Mouse (Mus musculus) liver, adult 2 months (tissue): ENCODE data around the gene Metap1. TPM values are rescaled to one million over a fixed set of nuclear protein-coding genes. Genes with fewer than 3 reads are reported as not detected.

Experiments used
- DNase-seq: peaks from one replicate; pipeline ENCODE4 v3.0.0-alpha.2; 2011; ENCODE audit warnings: low read depth, low spot score; ENCODE audit errors: extremely low read depth
- H3K27ac ChIP-seq: fragments of 200-500 bp; replicated peaks from 2 replicates; pipeline ENCODE4 v1.5.1; 2012; ENCODE audit warnings: low read depth, mild to moderate bottlenecking, control low read depth, inconsistent platforms, low read length; ENCODE audit not compliant: insufficient read depth
- H3K27me3 ChIP-seq: fragments of 200-500 bp; 2 replicates; pipeline ENCODE4 v1.6.1; 2012; ENCODE audit warnings: mild to moderate bottlenecking, moderate library complexity, low read length, inconsistent platforms; ENCODE audit not compliant: control insufficient read depth, insufficient read depth
- H3K36me3 ChIP-seq: fragments of 200-500 bp; 2 replicates; pipeline ENCODE4 v1.6.1; 2012; ENCODE audit warnings: low read length, inconsistent platforms; ENCODE audit not compliant: control insufficient read depth, insufficient read depth
- H3K4me1 ChIP-seq: fragments of 200-500 bp; 2 replicates; pipeline ENCODE4 v1.6.1; 2011; ENCODE audit warnings: low read length; ENCODE audit not compliant: control insufficient read depth, insufficient read depth
- H3K4me3 ChIP-seq: fragments of 200-500 bp; 2 replicates; pipeline ENCODE4 v1.5.1; 2011; ENCODE audit warnings: low read depth, mild to moderate bottlenecking, control low read depth, low read length, moderate library complexity; ENCODE audit not compliant: insufficient read depth
- H3K79me2 ChIP-seq: fragments of 200-500 bp; 2 replicates; pipeline ENCODE4 v1.6.1; 2012; ENCODE audit warnings: inconsistent platforms, mild to moderate bottlenecking, low read length, moderate library complexity; ENCODE audit not compliant: control insufficient read depth, insufficient read depth
- H3K9ac ChIP-seq: fragments of 200-500 bp; 2 replicates; pipeline ENCODE4 v1.6.1; 2012; ENCODE audit warnings: low read depth, mild to moderate bottlenecking, control low read depth, inconsistent platforms, low read length
- CTCF ChIP-seq: fragments of 200-500 bp; IDR thresholded peaks from 2 replicates; pipeline ENCODE4 v1.5.1; 2011; ENCODE audit warnings: low read depth, low read length, control low read depth
- POLR2A ChIP-seq: fragments of 200-500 bp; IDR thresholded peaks from 2 replicates; pipeline ENCODE4 v1.6.1; 2011; ENCODE audit warnings: low read length, control low read depth; ENCODE audit not compliant: insufficient read depth; ENCODE audit errors: extremely low read depth
- WGBS: fragments of 180-500 bp; shearing (Covaris S2); methylation state at CpG from one replicate; pipeline ENCODE4 v1.1.7; 2018; 5-methylcytosine and 5-hydroxymethylcytosine counted together
- polyA plus RNA-seq: library from polyadenylated mRNA; depleted of rRNA; stranded (reverse); fragments of >200 nt; gene quantifications from 2 replicates; pipeline ENCODE4 v1.2.3, GENCODE M21; 2012
- total RNA-seq: library from RNA; depleted of rRNA; stranded (reverse); fragments of >200 nt; gene quantifications from 2 replicates; pipeline ENCODE4 v1.2.3, GENCODE M21; 2014

Gene Metap1
- total and polyA plus RNA-seq, 2 experiments = 11.7 to 31.4 TPM

- TF ChIP-seq POLR2A (no peak), CTCF (no peak)
- Histone ChIP-seq H3K27me3 (no peaks in the 10 kb centered on the region), H3K36me3 (peaks cover 58% of the 10 kb centered on the region), H3K4me1 (peaks cover 11% of the 10 kb centered on the region; the same call in 1 of the 2 replicates), H3K27ac (peak overlapping the region; percentile 26; the same call in 1 of the 2 replicates), H3K79me2 (no peaks in the 10 kb centered on the region), H3K9ac (no peak overlapping the region), H3K4me3 (no peak overlapping the region)
- 22% methylated on average over 1 of the region's 1 CpGs for WGBS
- DNase-seq = peak; percentile 52
These were observed 35.1 kb downstream of the Metap1 start for GRCm38 (mm10) chr3:138454234-138454633.

DNA sequence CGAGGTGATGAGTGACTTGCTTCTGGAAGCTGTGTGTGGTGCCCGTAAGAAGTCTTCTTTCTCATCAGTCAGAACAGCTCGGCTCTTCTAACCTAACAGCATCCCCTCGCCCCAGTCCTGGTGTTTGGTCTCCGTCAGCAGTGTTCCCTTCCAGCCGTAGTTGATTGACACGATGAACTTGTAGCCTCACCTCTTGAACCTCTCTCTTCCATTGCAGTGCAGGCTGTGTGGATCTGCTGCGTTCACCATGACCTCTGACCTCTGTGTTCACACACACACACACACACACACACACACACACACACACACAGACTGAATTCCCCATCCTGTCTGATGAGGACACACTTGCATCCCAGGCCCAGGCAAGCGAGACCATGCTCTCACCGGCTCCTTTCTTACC lies 37.1 kb downstream of the Metap1 start:
- Histone ChIP-seq H3K4me1 (peaks cover 11% of the 10 kb centered on the region; the same call in 1 of the 2 replicates), H3K4me3 (no peak overlapping the region), H3K36me3 (peaks cover 71% of the 10 kb centered on the region), H3K27ac (no peak overlapping the region), H3K27me3 (no peaks in the 10 kb centered on the region), H3K9ac (no peak overlapping the region), H3K79me2 (no peaks in the 10 kb centered on the region)
- DNase-seq = peak; percentile 62
- TF ChIP-seq POLR2A (no peak), CTCF (no peak)
- 54% methylated on average over 10 of the region's 10 CpGs for WGBS

DNA sequence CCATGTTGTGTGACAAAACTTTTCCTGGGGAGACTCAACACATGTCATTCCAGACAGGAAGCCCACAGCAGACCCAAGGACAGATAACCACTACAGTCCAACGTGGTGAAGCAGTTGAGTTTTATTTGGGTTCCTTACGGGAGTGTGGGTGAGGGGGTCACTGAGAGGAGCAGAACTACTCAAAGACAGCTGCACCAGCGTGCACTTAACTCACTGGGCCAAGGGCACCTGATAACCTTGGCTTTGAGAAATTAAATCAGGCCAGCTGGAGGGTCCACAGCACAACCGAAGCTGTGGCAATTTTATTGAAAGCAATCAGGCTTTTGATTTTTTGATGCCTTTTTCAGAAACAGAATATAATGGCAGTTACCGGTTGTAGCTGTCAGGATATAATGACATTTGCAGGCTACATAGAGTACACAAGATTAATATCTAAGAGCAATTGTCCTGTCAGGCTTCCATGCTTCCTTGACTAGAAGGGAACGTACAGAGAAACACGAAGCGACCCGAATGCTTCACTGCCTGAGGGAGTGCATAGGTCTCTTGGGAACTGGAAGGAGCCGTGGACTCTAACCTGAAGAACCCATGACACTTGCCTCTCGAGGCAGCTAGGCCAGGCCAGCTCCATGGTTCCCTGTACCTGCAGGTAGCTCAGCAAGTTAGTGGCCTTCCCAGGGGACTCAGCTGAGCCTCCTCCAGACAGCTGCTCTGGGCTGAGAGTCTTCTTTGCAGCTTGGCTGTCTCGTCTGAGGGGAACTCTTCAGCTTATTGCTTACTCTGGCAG lies 41.0 kb downstream of the Metap1 start:
- H3K27ac ChIP-seq = no peak overlapping the region
- TF ChIP-seq POLR2A (no peak), CTCF (no peak)
- no peak overlapping the region for H3K9ac ChIP-seq
- 77% methylated on average over 12 of the region's 12 CpGs for WGBS
- no peaks in the 10 kb centered on the region for H3K27me3 ChIP-seq
- peaks cover 23% of the 10 kb centered on the region for H3K4me1 ChIP-seq
- no peak overlapping the region for H3K4me3 ChIP-seq
- DNase-seq = no peak
- peaks cover 14% of the 10 kb centered on the region; the same call in 1 of the 2 replicates for H3K79me2 ChIP-seq
- peaks cover 72% of the 10 kb centered on the region for H3K36me3 ChIP-seq

DNA sequence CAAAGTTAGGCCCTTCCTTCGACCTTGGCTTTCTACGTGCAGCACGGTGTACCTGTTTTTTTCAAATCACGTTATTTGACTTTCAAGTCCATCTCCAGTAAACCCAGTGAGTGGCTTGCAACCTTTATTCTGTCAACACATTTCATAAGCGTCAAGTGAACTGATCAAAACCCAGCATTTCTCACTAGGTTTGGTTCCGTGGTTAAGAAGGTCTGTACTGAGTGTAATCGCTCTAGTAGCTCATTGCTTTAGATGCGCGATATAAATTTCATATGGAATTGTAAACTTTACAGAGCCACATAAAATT lies 45.9 kb downstream of the Metap1 start:
- TF ChIP-seq CTCF (no peak), POLR2A (no peak)
- 1% methylated on average over 9 of the region's 9 CpGs for WGBS
- Histone ChIP-seq H3K79me2 (peaks cover 14% of the 10 kb centered on the region; the same call in 1 of the 2 replicates), H3K4me3 (peak overlapping the region; percentile 98), H3K36me3 (peaks cover 36% of the 10 kb centered on the region), H3K27ac (peak overlapping the region; percentile 99), H3K9ac (peak overlapping the region; percentile 100), H3K27me3 (no peaks in the 10 kb centered on the region), H3K4me1 (peaks cover 21% of the 10 kb centered on the region)
- DNase-seq = peak; percentile 96

GRCm38 (mm10) chr3:138442612-138443464 lies 46.5 kb downstream of the Metap1 start, which contains the start of gene Adh5:
Gene Adh5, plus strand, starts transcription at chr3:138443093.
- TF ChIP-seq CTCF = no peak
- peak; percentile 81; the same call in 1 of the 2 replicates for TF ChIP-seq POLR2A
- no peaks in the 10 kb centered on the region for H3K27me3 ChIP-seq
- DNase-seq = peak; percentile 83
- H3K9ac ChIP-seq = peak within 1 kb of the TSS; percentile 100
- WGBS = under 1% methylated on average over 86 of the region's 86 CpGs
- peak within 1 kb of the TSS; percentile 99 for H3K27ac ChIP-seq
- H3K4me1 ChIP-seq = peaks cover 23% of the 10 kb centered on the region
- peaks cover 30% of the 10 kb centered on the region for H3K36me3 ChIP-seq
- peak within 1 kb of the TSS; percentile 98 for H3K4me3 ChIP-seq
- H3K79me2 ChIP-seq = peaks cover 14% of the 10 kb centered on the region; the same call in 1 of the 2 replicates
